Mouse (Mus musculus) neural tube, embryonic 11.5 days (tissue): ENCODE measurements at regions not wholly inside any gene's neighbourhood (a gene's known extent, or its start where the extent isn't known, plus 50 kb on each side); places are given as distances from the start of the nearest gene placed in this dataset.

Experiments used
- ATAC-seq: fragments of 200-750 bp; cut with Nextera tagmentation; 2 replicates; pipeline ENCODE4 v1.8.0; 2017; ENCODE audit warnings: moderate number of reproducible peaks, mild to moderate bottlenecking, moderate TSS enrichment, moderate library complexity; ENCODE audit not compliant: insufficient read depth, low FRiP score, low TSS enrichment
- DNase-seq: peaks from one replicate; pipeline ENCODE4 v3.0.0-alpha.2; 2015; ENCODE audit warnings: low spot score
- H3K27ac ChIP-seq: fragments of 300-500 bp; sonication (generic); 2 replicates; pipeline ENCODE4 v1.5.1; 2014; ENCODE audit warnings: low read depth, mild to moderate bottlenecking, low read length
- H3K27me3 ChIP-seq: fragments of 300-500 bp; sonication (generic); 2 replicates; pipeline ENCODE4 v1.6.1; 2014; ENCODE audit warnings: mild to moderate bottlenecking, low read length, mixed read lengths; ENCODE audit not compliant: control insufficient read depth, insufficient read depth
- H3K36me3 ChIP-seq: fragments of 300-500 bp; sonication (generic); 2 replicates; pipeline ENCODE4 v1.6.1; 2014; ENCODE audit warnings: mild to moderate bottlenecking, low read length, moderate library complexity, mixed read lengths; ENCODE audit not compliant: control insufficient read depth, insufficient read depth
- H3K4me1 ChIP-seq: fragments of 300-500 bp; sonication (generic); 2 replicates; pipeline ENCODE4 v1.6.1; 2014; ENCODE audit warnings: low read length, mixed read lengths; ENCODE audit not compliant: control insufficient read depth, insufficient read depth
- H3K4me2 ChIP-seq: fragments of 300-500 bp; sonication (generic); 2 replicates; pipeline ENCODE4 v1.6.1; 2014; ENCODE audit warnings: low read depth, mild to moderate bottlenecking, moderate library complexity
- H3K4me3 ChIP-seq: fragments of 300-500 bp; sonication (generic); 2 replicates; pipeline ENCODE4 v1.5.1; 2014; ENCODE audit warnings: low read depth, low read length
- H3K9ac ChIP-seq: fragments of 300-500 bp; sonication (generic); 2 replicates; pipeline ENCODE4 v1.6.1; 2014; ENCODE audit warnings: mild to moderate bottlenecking, low read length
- H3K9me3 ChIP-seq: fragments of 300-500 bp; sonication (generic); 2 replicates; pipeline ENCODE4 v1.6.1; 2016; ENCODE audit warnings: low read length; ENCODE audit not compliant: control insufficient read depth
- WGBS: fragments of 180-500 bp; shearing (Covaris S2); extraction: QIAGEN DNeasy Blood & Tissue Kit; methylation state at CpG from one replicate; pipeline ENCODE4 v1.1.7; 2014; 5-methylcytosine and 5-hydroxymethylcytosine counted together

DNA sequence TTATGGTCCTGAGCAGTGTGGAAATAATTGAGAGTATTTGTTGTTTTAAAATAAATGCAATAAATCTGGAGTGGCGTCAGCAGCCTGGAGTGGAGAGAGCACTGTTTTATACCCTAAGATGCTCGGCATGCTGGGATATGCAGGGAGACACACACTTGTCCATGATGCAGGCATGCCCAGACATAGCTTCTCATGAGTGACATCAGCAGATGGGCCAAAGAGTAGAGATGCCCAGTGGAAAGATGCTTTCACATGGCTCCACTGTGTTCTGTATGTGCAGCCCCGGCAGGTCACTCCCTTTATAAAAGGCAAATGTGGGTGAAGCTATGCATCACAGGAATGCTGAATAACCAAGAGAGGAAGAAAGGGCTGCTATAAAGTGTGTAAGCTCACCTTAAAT is 145.7 kb upstream of the Cdh13 start:
- Histone ChIP-seq H3K27me3 (no peaks in the 10 kb centered on the region), H3K4me1 (no peaks in the 10 kb centered on the region), H3K36me3 (no peaks in the 10 kb centered on the region), H3K9ac (no peak overlapping the region), H3K4me2 (no peak overlapping the region), H3K9me3 (no peaks in the 10 kb centered on the region), H3K27ac (no peak overlapping the region), H3K4me3 (no peak overlapping the region)
- no peak for DNase-seq
- no peak for ATAC-seq
- WGBS, result 76% methylated on average over 3 of the region's 3 CpGs

DNA sequence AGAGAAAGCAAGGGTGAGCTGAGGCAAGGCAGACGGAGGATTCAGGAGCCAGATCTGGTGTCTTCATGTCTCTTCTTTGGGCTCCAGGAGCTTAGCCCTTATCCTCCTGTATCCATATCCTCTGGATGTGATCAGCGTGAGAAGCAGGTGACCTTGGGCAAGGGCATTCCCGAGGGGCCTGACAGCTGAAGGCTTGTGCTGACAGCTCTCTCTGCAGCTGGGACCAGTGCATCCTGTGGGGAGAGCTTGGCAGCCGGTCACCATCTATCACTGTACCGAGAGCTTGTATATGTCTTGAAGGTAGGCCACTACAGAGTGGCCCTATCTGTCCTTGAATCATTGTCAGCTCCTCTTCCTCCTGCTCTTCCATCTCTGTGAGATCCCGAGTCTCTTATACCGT is 158.5 kb upstream of the Cdh13 start:
- no peaks in the 10 kb centered on the region for H3K36me3 ChIP-seq
- DNase-seq, result no peak
- H3K4me3 ChIP-seq, result no peak overlapping the region
- no peak overlapping the region for H3K4me2 ChIP-seq
- WGBS, result 73% methylated on average over 7 of the region's 7 CpGs
- no peak for ATAC-seq
- H3K4me1 ChIP-seq, result no peaks in the 10 kb centered on the region
- H3K27ac ChIP-seq, result no peak overlapping the region
- no peak overlapping the region for H3K9ac ChIP-seq
- H3K27me3 ChIP-seq, result no peaks in the 10 kb centered on the region
- H3K9me3 ChIP-seq, result no peaks in the 10 kb centered on the region

GRCm38 (mm10) chr8:118114253-118114652 is 169.3 kb upstream of the Cdh13 start:
- Histone ChIP-seq H3K9ac (no peak overlapping the region), H3K4me2 (no peak overlapping the region), H3K36me3 (no peaks in the 10 kb centered on the region), H3K27me3 (no peaks in the 10 kb centered on the region), H3K4me3 (no peak overlapping the region), H3K27ac (no peak overlapping the region), H3K9me3 (no peaks in the 10 kb centered on the region), H3K4me1 (no peaks in the 10 kb centered on the region)
- 73% methylated on average over 8 of the region's 8 CpGs for WGBS
- no peak for ATAC-seq
- no peak for DNase-seq

GRCm38 (mm10) chr8:118104464-118105050 is 179.0 kb upstream of the Cdh13 start:
- DNase-seq (no peak), ATAC-seq (no peak)
- 76% methylated on average over 14 of the region's 14 CpGs for WGBS
- H3K4me1 ChIP-seq, result no peaks in the 10 kb centered on the region
- H3K27me3 ChIP-seq, result no peaks in the 10 kb centered on the region
- H3K4me3 ChIP-seq, result no peak overlapping the region
- H3K36me3 ChIP-seq, result no peaks in the 10 kb centered on the region
- H3K4me2 ChIP-seq, result no peak overlapping the region
- no peak overlapping the region for H3K9ac ChIP-seq
- no peaks in the 10 kb centered on the region for H3K9me3 ChIP-seq
- H3K27ac ChIP-seq, result no peak overlapping the region

- ATAC-seq, result no peak
Measured at GRCm38 (mm10) chr8:118101346-118101745, 182.2 kb upstream of the Cdh13 start.

GRCm38 (mm10) chr8:118062736-118063135 is 220.8 kb upstream of the Cdh13 start:
- Histone ChIP-seq H3K36me3 (no peaks in the 10 kb centered on the region), H3K27me3 (no peaks in the 10 kb centered on the region), H3K9me3 (no peaks in the 10 kb centered on the region), H3K9ac (no peak overlapping the region), H3K27ac (no peak overlapping the region), H3K4me1 (no peaks in the 10 kb centered on the region), H3K4me3 (no peak overlapping the region), H3K4me2 (no peak overlapping the region)
- 71% methylated on average over 5 of the region's 5 CpGs for WGBS
- no peak for DNase-seq
- no peak for ATAC-seq

More at GRCm38 (mm10) chr8:118101346-118101745, 182.2 kb upstream of the Cdh13 start:
- H3K9me3 ChIP-seq, result no peaks in the 10 kb centered on the region
- 76% methylated on average over 8 of the region's 8 CpGs for WGBS
- no peaks in the 10 kb centered on the region for H3K27me3 ChIP-seq
- no peak overlapping the region for H3K4me2 ChIP-seq
- no peak overlapping the region for H3K4me3 ChIP-seq
- no peaks in the 10 kb centered on the region for H3K4me1 ChIP-seq
- no peak overlapping the region for H3K27ac ChIP-seq
- no peaks in the 10 kb centered on the region for H3K36me3 ChIP-seq
- no peak overlapping the region for H3K9ac ChIP-seq
- no peak for DNase-seq

DNA sequence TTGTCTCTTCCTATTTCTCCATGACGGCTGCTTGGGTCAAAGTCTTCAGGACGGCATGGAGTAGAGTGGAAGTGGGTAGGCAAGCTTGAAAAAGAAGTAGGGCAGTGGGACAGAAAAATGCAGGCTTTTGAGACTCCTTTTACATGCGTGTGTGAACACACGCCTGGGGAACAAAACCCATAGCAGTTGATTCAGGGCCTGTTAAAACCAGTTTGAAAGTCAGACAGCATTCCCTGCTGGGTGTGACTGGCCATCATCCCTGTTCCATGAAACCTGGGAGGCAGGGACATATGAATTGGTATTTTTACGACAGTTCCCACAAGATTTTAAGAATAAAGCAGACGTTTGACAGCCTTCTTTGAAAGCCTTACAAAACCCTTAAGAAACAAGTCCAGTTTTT is 226.8 kb upstream of the Cdh13 start:
- no peak overlapping the region for H3K27ac ChIP-seq
- DNase-seq, result no peak
- H3K4me3 ChIP-seq, result no peak overlapping the region
- no peak overlapping the region for H3K4me2 ChIP-seq
- 90% methylated on average over 6 of the region's 6 CpGs for WGBS
- H3K9ac ChIP-seq, result no peak overlapping the region
- H3K27me3 ChIP-seq, result no peaks in the 10 kb centered on the region
- H3K4me1 ChIP-seq, result no peaks in the 10 kb centered on the region
- H3K36me3 ChIP-seq, result no peaks in the 10 kb centered on the region
- H3K9me3 ChIP-seq, result no peaks in the 10 kb centered on the region
- ATAC-seq, result no peak

DNA sequence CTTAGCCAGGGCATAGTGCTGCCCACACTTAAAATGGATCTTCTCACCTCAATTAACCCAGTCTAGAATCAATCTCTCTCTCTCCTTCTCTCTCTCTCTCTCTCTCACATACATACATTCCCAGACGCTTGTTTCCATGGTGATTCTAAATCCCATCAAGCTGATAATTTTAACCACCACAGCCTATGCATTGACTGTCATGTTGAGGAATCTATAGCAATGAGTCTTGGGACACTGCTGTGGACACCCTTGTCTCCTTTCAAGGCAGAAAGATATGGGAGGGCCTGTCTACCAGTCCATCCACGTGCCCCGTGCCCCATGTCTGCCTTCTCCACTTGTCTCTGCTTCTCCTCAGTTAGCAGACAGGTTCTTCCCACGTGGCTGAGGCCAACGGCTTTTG is 228.0 kb upstream of the Cdh13 start:
- no peak overlapping the region for H3K27ac ChIP-seq
- H3K27me3 ChIP-seq, result no peaks in the 10 kb centered on the region
- H3K36me3 ChIP-seq, result no peaks in the 10 kb centered on the region
- no peaks in the 10 kb centered on the region for H3K9me3 ChIP-seq
- WGBS, result 80% methylated on average over 5 of the region's 5 CpGs
- H3K4me3 ChIP-seq, result no peak overlapping the region
- H3K9ac ChIP-seq, result no peak overlapping the region
- H3K4me1 ChIP-seq, result no peaks in the 10 kb centered on the region
- DNase-seq, result no peak
- H3K4me2 ChIP-seq, result no peak overlapping the region
- ATAC-seq, result no peak

GRCm38 (mm10) chr8:118050386-118050785 is 233.1 kb upstream of the Cdh13 start:
- Histone ChIP-seq H3K27ac (no peak overlapping the region), H3K9me3 (no peaks in the 10 kb centered on the region), H3K9ac (no peak overlapping the region), H3K27me3 (no peaks in the 10 kb centered on the region), H3K36me3 (no peaks in the 10 kb centered on the region), H3K4me1 (no peaks in the 10 kb centered on the region), H3K4me3 (no peak overlapping the region), H3K4me2 (no peak overlapping the region)
- DNase-seq (no peak), ATAC-seq (no peak)
- WGBS, result 98% methylated on average over 3 of the region's 3 CpGs
